Mouse (Mus musculus) ES-E14 (cell line): Measurements from ENCODE around the gene Ankfn1. TPM values are rescaled to one million over a fixed set of nuclear protein-coding genes. Genes with fewer than 3 reads are reported as not detected.

Experiments
- DNase-seq: peaks from one replicate; pipeline ENCODE4 v3.0.0-alpha.2; 2013; ENCODE audit warnings: low read depth, low spot score
- H3K27ac ChIP-seq: 2 replicates; pipeline ENCODE4 v1.5.1; 2012; ENCODE audit warnings: low read depth, mild to moderate bottlenecking, low read length, moderate library complexity, mixed read lengths; ENCODE audit not compliant: poor library complexity, insufficient read depth, severe bottlenecking
- H3K36me3 ChIP-seq: 2 replicates; pipeline ENCODE4 v1.6.1; 2012; ENCODE audit warnings: mild to moderate bottlenecking, low read length, moderate library complexity, mixed read lengths; ENCODE audit not compliant: control insufficient read depth, poor library complexity, insufficient read depth, severe bottlenecking
- H3K4me1 ChIP-seq, 2 experiments: fragments of 150-350 bp in 1 of 2; sonication (generic) in 1 of 2; 2 replicates each; pipeline ENCODE4 v1.6.1; 2012; ENCODE audit warnings: low read length in 2 of 2, mild to moderate bottlenecking in 1 of 2, mixed read lengths in 1 of 2; ENCODE audit not compliant: control insufficient read depth in 2 of 2, insufficient read depth in 2 of 2, poor library complexity in 1 of 2
- H3K4me3 ChIP-seq, 2 experiments: fragments of 150-350 bp in 1 of 2; sonication (generic) in 1 of 2; 2 replicates each; pipeline ENCODE4 v1.5.1; 2012; ENCODE audit warnings: low read length in 2 of 2, low read depth in 1 of 2, mild to moderate bottlenecking in 1 of 2, mixed read lengths in 1 of 2; ENCODE audit not compliant: insufficient read depth in 1 of 2, poor library complexity in 1 of 2, severe bottlenecking in 1 of 2
- H3K9ac ChIP-seq: 2 replicates; pipeline ENCODE4 v1.6.1; 2012; ENCODE audit warnings: low read depth, mild to moderate bottlenecking, low read length, mixed read lengths; ENCODE audit not compliant: poor library complexity, insufficient read depth, severe bottlenecking
- H3K9me3 ChIP-seq: fragments of 150-350 bp; sonication (generic); 2 replicates; pipeline ENCODE4 v1.6.1; 2012; ENCODE audit warnings: low read depth, mild to moderate bottlenecking, low read length; ENCODE audit not compliant: control insufficient read depth, insufficient read depth
- CHD2 ChIP-seq: IDR thresholded peaks from 2 replicates; pipeline ENCODE4 v1.6.1; 2014; ENCODE audit warnings: mild to moderate bottlenecking, low read depth, low read length, inconsistent platforms
- HCFC1 ChIP-seq: IDR thresholded peaks from 2 replicates; pipeline ENCODE4 v1.6.1; 2012; ENCODE audit warnings: low read length, inconsistent platforms, borderline replicate concordance; ENCODE audit not compliant: insufficient read depth
- MAFK ChIP-seq: IDR thresholded peaks from 2 replicates; pipeline ENCODE4 v1.6.1; 2014; ENCODE audit warnings: mild to moderate bottlenecking, low read depth, low read length, inconsistent platforms; ENCODE audit not compliant: insufficient read depth
- ZC3H11A ChIP-seq: IDR thresholded peaks from 2 replicates; pipeline ENCODE4 v1.6.1; 2012; ENCODE audit warnings: low read depth, mild to moderate bottlenecking, inconsistent platforms, low read length, borderline replicate concordance
- ZNF384 ChIP-seq: IDR thresholded peaks from 2 replicates; pipeline ENCODE4 v1.6.1; 2012; ENCODE audit warnings: low read depth, low read length, inconsistent platforms
- in situ Hi-C, 2 experiments: fragments of 600-800 bp; cut with MboI; formaldehyde crosslinking; loops; one replicate each; pipeline ENCODE4 v1.15.1; 2025; ENCODE audit warnings: low sequenced_read_pairs in 2 of 2, inconsistent platforms in 1 of 2; ENCODE audit not compliant: unreplicated experiment in 2 of 2
- total RNA-seq: library from RNA; depleted of rRNA; stranded (reverse); fragments of 300-350 nt; gene quantifications from 2 replicates; pipeline ENCODE4 v1.2.3, GENCODE M21; 2012; rRNA removed

Gene Ankfn1
- total RNA-seq, 1 experiment: not detected

DNA sequence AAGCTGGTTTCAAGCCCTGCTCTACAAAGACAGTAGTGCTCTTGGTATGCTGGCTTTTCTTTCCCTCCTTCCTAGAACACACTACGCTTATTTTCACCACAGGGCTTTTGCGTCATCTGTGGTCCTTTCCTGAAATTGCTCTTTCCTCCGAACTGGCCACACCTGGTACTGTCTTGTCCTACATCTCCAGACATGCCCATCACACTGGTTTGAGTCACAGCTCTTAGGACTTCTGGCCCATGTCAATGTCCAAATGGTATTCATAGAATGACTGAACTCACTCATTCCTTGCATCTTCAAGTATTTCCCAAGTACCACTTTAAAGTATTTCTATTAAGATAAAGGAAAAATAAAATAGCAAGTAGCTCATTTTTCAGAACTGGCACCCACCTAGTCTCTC is 416.6 kb downstream of the Ankfn1 start:
- no peaks in the 10 kb centered on the region for H3K4me1 ChIP-seq
- in situ Hi-C loops: no loop called here
- H3K27ac ChIP-seq: no peak overlapping the region
- no peak overlapping the region for H3K4me3 ChIP-seq
- TF ChIP-seq ZC3H11A: no peak
- no peak for TF ChIP-seq ZNF384
- TF ChIP-seq CHD2: no peak
- no peak for TF ChIP-seq HCFC1
- TF ChIP-seq MAFK: no peak
- no peak overlapping the region for H3K9ac ChIP-seq
- H3K9me3 ChIP-seq: no peaks in the 10 kb centered on the region
- no peaks in the 10 kb centered on the region for H3K36me3 ChIP-seq
- no peak for DNase-seq

DNA sequence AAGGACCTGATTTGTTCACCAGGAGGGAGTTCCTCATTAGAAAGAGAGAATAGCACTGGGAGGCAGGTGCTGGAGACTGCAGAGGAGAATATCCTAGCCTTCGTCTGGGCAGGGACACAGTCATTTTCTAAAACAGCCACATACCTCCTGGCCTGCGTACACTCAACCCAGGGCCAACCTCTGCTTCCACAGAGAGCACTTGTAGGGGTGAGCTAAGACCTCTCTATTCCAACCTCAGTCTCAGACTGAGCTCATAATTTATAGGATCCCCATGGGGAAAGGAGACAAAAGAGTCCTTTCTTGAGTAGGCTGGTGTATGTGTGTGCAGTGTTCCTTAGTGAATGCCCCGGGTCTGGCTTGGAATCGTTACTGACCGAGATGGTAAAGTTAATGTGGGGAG is 418.9 kb downstream of the Ankfn1 start:
- H3K27ac ChIP-seq: no peak overlapping the region
- H3K4me1 ChIP-seq: no peaks in the 10 kb centered on the region
- no peaks in the 10 kb centered on the region for H3K9me3 ChIP-seq
- no peak overlapping the region for H3K4me3 ChIP-seq
- DNase-seq: no peak
- no peak overlapping the region for H3K9ac ChIP-seq
- H3K36me3 ChIP-seq: no peaks in the 10 kb centered on the region
- TF ChIP-seq CHD2: no peak
- no peak for TF ChIP-seq ZC3H11A
- no peak for TF ChIP-seq MAFK
- no peak for TF ChIP-seq ZNF384
- TF ChIP-seq HCFC1: no peak
- in situ Hi-C loops: no loop called here

DNA sequence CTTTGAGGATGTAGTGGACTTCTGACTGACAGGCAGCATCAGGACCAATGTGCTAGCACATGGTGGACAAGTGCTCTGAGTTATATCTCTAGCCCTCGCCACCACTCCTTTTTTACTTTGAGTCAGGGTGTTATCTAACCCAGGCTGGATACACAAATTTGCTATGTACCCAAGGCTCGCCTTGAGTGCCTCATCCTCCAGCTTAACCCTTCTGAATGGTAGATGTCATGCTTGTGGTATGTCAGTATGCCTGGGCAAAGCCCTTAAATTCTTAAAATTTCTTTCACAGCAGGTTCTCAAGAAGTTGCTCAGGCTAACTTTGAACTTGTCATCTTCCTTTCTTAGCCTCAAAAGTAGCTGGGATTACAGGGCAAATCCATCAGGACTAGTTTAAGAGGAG is 421.0 kb downstream of the Ankfn1 start:
- in situ Hi-C loops: no loop called here
- no peak overlapping the region for H3K27ac ChIP-seq
- H3K9ac ChIP-seq: no peak overlapping the region
- no peak overlapping the region for H3K4me3 ChIP-seq
- H3K4me1 ChIP-seq: no peaks in the 10 kb centered on the region
- no peaks in the 10 kb centered on the region for H3K36me3 ChIP-seq
- no peak for DNase-seq
- H3K9me3 ChIP-seq: no peaks in the 10 kb centered on the region
- no peak for TF ChIP-seq HCFC1
- no peak for TF ChIP-seq MAFK
- no peak for TF ChIP-seq CHD2
- TF ChIP-seq ZC3H11A: no peak
- TF ChIP-seq ZNF384: no peak

DNA sequence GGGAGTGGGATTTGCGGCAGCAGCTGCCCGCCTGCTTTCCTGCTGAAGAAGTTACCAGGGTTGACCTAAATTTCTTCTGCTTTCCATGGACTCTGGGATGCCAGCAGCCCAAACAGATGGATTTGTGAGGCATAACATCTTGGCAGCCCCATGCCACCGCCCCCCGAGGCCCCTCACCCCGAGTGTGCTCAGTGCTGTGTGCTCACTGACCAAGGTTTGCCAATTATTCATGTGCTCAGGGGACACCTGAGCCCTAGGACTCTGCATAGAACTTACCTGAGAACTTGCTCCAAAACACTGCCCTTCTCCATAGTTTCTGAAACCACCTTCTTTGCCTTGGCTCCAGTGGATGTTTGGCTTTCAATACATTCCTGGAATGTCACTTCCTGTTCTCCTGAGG is 421.4 kb downstream of the Ankfn1 start:
- no peak for DNase-seq
- Histone ChIP-seq H3K9ac (no peak overlapping the region), H3K27ac (no peak overlapping the region), H3K9me3 (no peaks in the 10 kb centered on the region), H3K4me1 (no peaks in the 10 kb centered on the region), H3K36me3 (no peaks in the 10 kb centered on the region), H3K4me3 (no peak overlapping the region)
- TF ChIP-seq ZNF384 (no peak), MAFK (no peak), HCFC1 (no peak), CHD2 (no peak), ZC3H11A (no peak)
- in situ Hi-C loops: no loop called here

DNA sequence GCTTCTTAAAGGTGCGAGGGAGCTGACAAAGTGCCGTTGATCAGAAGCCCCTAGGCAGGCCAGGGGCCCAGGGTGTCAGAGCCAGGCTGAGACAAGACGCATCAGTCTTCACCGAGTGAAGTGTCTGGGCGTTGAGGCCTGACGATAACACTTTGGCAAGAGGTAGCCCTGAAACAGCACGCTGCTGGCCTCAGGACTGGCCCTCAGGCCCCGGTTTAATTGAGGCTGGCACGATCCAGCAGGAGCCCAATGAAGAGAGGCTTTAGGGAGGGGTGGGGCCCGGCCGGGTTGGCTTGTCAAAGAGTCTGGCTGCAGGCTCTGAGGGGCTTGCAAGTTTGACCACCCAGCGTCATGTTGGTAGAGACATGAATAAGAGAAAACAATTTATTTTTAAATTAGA is 437.2 kb downstream of the Ankfn1 start:
- no peak overlapping the region for H3K9ac ChIP-seq
- no peaks in the 10 kb centered on the region for H3K9me3 ChIP-seq
- peaks cover 0 to 2% of the 10 kb centered on the region in 2 experiments; a peak in 1 of 4 replicates for H3K4me1 ChIP-seq
- no peak overlapping the region for H3K27ac ChIP-seq
- H3K4me3 ChIP-seq: peak overlapping the region in 1 of 2 experiments; percentile 36; a peak in 1 of 4 replicates
- in situ Hi-C loops: no loop called here
- DNase-seq: no peak
- no peaks in the 10 kb centered on the region for H3K36me3 ChIP-seq
- TF ChIP-seq HCFC1 (no peak), CHD2 (no peak), ZNF384 (no peak), MAFK (no peak), ZC3H11A (no peak)

Other genes with a start within 250 kb of the Ankfn1 start
- gene Pctp, start 225.2 kb upstream of the Ankfn1 start, total RNA-seq: 2.3 and 4.2 TPM in 2 replicates